Mouse (Mus musculus): Measurements from ENCODE around the gene Sirpa. TPM values are rescaled to one million over a fixed set of nuclear protein-coding genes. Genes with fewer than 3 reads are reported as not detected.
A peak's percentile ranks its signal among the peaks of the same experiment; 100 is the strongest.

Gene Sirpa
- polyA plus RNA-seq, 1 experiment from 2014 or later: 14.4 TPM

DNA sequence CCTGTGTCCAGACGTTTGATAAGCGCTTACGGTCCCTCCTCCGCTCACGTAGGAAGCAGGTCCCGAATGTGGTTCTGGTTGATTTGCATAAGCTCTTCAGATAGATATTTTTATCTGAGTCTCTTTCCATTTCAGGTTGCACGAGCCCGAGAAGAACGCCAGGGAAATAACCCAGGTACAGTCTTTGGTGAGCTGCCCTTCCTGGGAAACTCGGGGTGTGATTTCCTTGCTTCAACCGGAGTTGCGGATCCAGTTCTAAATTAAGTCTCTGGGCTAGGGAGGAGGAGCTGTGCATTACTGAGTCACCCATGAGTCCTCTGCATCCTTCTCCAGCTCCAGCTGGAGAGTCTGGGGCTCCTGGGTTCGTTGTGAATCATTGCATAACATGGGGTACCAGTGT is 35.2 kb downstream of the Sirpa start:
- ATAC-seq (ENCODE audit: insufficient number of reproducible peaks, low FRiP score): no peak
- Histone ChIP-seq H3K4me1 (replicated peaks) (peaks cover 28% of the 10 kb centered on the region), H3K36me3 (peaks cover 30% of the 10 kb centered on the region), H3K9me3 (replicated peaks) (no peaks in the 10 kb centered on the region), H3K27ac (ENCODE audit: poor library complexity, severe bottlenecking) (no peak overlapping the region), H3K27me3 (replicated peaks) (no peaks in the 10 kb centered on the region), H3K9ac (no peak overlapping the region), H3K4me2 (peak overlapping the region; percentile 54), H3K4me3 (peak overlapping the region; percentile 20)
- WGBS: 29% methylated on average over 13 of the region's 13 CpGs

DNA sequence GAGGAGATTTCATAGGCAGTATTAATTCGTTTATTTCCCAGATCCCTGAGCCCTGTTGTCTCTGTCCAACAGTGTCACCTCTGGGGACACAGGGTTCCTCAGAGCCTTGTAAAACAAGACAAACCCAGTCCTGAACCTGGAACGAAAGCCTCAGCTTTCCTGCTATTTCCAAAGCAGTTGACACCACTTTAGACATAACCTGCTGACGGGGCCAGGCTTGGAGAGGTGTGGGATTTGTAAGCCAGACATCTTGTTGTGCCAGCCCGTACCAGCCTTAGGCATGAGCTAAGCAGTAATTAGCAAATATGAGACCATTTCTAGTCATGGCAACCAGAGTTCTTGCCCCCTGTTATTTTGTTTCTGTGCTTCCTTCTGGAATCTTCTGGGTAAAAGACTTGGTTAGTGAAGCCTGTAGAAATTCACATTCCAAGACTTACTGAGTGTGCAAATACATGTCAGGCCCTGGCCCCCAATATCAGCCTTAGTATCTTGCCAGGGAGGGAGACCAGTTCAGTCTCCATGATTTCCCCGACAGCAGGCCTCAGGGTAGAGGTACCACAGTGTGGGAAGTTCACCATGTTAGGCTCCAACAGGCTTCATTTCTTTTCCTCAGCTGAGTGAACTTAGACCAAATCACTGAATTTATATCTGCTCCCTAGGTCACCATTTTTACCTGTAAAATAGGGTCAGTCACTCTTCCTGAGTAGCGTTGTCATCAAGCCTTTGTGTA is 36.0 kb downstream of the Sirpa start:
- H3K36me3 ChIP-seq: peaks cover 28% of the 10 kb centered on the region
- H3K27me3 ChIP-seq (replicated peaks): no peaks in the 10 kb centered on the region
- peaks cover 36% of the 10 kb centered on the region for H3K4me1 ChIP-seq (replicated peaks)
- no peaks in the 10 kb centered on the region for H3K9me3 ChIP-seq (replicated peaks)
- WGBS: 82% methylated on average over 6 of the region's 6 CpGs
- H3K9ac ChIP-seq: no peak overlapping the region
- no peak overlapping the region for H3K27ac ChIP-seq (ENCODE audit: poor library complexity, severe bottlenecking)
- no peak overlapping the region for H3K4me2 ChIP-seq
- no peak overlapping the region for H3K4me3 ChIP-seq
- no peak for ATAC-seq (ENCODE audit: insufficient number of reproducible peaks, low FRiP score)

DNA sequence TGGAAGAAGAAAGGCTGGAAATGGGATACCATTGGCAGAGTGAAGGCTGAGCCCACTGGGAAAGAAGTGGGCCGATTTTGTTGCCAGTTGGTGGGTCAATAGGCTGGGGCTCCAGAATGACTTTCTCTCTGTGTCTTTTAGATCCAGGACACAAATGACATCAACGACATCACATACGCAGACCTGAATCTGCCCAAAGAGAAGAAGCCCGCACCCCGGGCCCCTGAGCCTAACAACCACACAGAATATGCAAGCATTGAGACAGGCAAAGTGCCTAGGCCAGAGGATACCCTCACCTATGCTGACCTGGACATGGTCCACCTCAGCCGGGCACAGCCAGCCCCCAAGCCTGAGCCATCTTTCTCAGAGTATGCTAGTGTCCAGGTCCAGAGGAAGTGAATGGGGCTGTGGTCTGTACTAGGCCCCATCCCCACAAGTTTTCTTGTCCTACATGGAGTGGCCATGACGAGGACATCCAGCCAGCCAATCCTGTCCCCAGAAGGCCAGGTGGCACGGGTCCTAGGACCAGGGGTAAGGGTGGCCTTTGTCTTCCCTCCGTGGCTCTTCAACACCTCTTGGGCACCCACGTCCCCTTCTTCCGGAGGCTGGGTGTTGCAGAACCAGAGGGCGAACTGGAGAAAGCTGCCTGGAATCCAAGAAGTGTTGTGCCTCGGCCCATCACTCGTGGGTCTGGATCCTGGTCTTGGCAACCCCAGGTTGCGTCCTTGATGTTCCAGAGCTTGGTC is 37.3 kb downstream of the Sirpa start:
- 0 out of 2 replicates have a peak, but pooled peaks have one; percentile 23 for ATAC-seq (ENCODE audit: insufficient number of reproducible peaks, low FRiP score)
- 89% methylated on average over 15 of the region's 15 CpGs for WGBS

DNA sequence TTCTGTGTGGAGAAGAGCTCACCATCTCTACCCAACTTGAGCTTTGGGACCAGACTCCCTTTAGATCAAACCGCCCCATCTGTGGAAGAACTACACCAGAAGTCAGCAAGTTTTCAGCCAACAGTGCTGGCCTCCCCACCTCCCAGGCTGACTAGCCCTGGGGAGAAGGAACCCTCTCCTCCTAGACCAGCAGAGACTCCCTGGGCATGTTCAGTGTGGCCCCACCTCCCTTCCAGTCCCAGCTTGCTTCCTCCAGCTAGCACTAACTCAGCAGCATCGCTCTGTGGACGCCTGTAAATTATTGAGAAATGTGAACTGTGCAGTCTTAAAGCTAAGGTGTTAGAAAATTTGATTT is 37.9 kb downstream of the Sirpa start:
- Histone ChIP-seq H3K4me2 (no peak overlapping the region), H3K27me3 (replicated peaks) (no peaks in the 10 kb centered on the region), H3K36me3 (peaks cover 28% of the 10 kb centered on the region), H3K4me3 (no peak overlapping the region), H3K4me1 (replicated peaks) (peaks cover 29% of the 10 kb centered on the region), H3K27ac (ENCODE audit: poor library complexity, severe bottlenecking) (no peak overlapping the region), H3K9ac (no peak overlapping the region), H3K9me3 (replicated peaks) (no peaks in the 10 kb centered on the region)
- no peak for ATAC-seq (ENCODE audit: insufficient number of reproducible peaks, low FRiP score)
- 90% methylated on average over 3 of the region's 3 CpGs for WGBS

More for the DNA sequence above, 37.3 kb downstream of the Sirpa start:
- H3K9me3 ChIP-seq (replicated peaks): no peaks in the 10 kb centered on the region
- H3K36me3 ChIP-seq: peaks cover 28% of the 10 kb centered on the region
- H3K27ac ChIP-seq (ENCODE audit: poor library complexity, severe bottlenecking): no peak overlapping the region
- H3K27me3 ChIP-seq (replicated peaks): no peaks in the 10 kb centered on the region
- H3K4me2 ChIP-seq: no peak overlapping the region
- H3K9ac ChIP-seq: no peak overlapping the region
- H3K4me3 ChIP-seq: no peak overlapping the region
- H3K4me1 ChIP-seq (replicated peaks): peaks cover 30% of the 10 kb centered on the region

DNA sequence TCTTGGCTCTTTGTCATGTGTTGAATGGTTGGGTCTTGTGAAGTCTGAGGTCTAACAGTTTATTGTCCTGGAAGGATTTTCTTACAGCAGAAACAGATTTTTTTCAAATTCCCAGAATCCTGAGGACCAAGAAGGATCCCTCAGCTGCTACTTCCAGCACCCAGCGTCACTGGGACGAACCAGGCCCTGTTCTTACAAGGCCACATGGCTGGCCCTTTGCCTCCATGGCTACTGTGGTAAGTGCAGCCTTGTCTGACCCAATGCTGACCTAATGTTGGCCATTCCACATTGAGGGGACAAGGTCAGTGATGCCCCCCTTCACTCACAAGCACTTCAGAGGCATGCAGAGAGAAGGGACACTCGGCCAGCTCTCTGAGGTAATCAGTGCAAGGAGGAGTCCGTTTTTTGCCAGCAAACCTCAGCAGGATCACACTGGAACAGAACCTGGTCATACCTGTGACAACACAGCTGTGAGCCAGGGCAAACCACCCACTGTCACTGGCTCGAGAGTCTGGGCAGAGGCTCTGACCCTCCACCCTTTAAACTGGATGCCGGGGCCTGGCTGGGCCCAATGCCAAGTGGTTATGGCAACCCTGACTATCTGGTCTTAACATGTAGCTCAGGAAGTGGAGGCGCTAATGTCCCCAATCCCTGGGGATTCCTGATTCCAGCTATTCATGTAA is 38.5 kb downstream of the Sirpa start:
- H3K4me3 ChIP-seq: no peak overlapping the region
- H3K9me3 ChIP-seq (replicated peaks): no peaks in the 10 kb centered on the region
- H3K4me1 ChIP-seq (replicated peaks): peaks cover 29% of the 10 kb centered on the region
- ATAC-seq (ENCODE audit: insufficient number of reproducible peaks, low FRiP score): no peak
- H3K4me2 ChIP-seq: no peak overlapping the region
- no peak overlapping the region for H3K27ac ChIP-seq (ENCODE audit: poor library complexity, severe bottlenecking)
- peaks cover 28% of the 10 kb centered on the region for H3K36me3 ChIP-seq
- no peaks in the 10 kb centered on the region for H3K27me3 ChIP-seq (replicated peaks)
- H3K9ac ChIP-seq: no peak overlapping the region
- 75% methylated on average over 7 of the region's 7 CpGs for WGBS

DNA sequence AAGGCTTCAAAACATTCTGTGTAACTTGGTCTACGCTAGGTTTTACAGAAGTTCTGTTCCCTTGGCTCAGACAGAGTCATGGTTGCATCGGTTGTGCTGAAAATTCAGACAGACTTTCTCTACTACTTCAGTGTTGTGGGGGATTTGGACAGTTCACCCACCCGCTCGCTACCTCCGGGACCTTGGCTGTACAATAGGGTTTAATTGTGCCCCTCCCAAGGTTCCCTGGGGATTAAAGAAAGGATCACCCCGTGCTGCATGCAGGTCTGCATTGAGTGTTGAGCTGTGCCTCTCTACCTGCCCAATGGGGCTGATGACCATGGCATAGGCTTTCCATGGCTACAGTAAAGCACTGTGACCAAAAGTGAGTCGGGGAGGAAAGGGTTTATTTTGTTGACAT is 39.7 kb downstream of the Sirpa start:
- Histone ChIP-seq H3K4me2 (no peak overlapping the region), H3K4me3 (no peak overlapping the region), H3K9me3 (replicated peaks) (no peaks in the 10 kb centered on the region), H3K36me3 (peaks cover 28% of the 10 kb centered on the region), H3K9ac (no peak overlapping the region), H3K27ac (ENCODE audit: poor library complexity, severe bottlenecking) (no peak overlapping the region), H3K27me3 (replicated peaks) (no peaks in the 10 kb centered on the region), H3K4me1 (replicated peaks) (peaks cover 29% of the 10 kb centered on the region)
- WGBS: 85% methylated on average over 7 of the region's 7 CpGs
- no peak for ATAC-seq (ENCODE audit: insufficient number of reproducible peaks, low FRiP score)

DNA sequence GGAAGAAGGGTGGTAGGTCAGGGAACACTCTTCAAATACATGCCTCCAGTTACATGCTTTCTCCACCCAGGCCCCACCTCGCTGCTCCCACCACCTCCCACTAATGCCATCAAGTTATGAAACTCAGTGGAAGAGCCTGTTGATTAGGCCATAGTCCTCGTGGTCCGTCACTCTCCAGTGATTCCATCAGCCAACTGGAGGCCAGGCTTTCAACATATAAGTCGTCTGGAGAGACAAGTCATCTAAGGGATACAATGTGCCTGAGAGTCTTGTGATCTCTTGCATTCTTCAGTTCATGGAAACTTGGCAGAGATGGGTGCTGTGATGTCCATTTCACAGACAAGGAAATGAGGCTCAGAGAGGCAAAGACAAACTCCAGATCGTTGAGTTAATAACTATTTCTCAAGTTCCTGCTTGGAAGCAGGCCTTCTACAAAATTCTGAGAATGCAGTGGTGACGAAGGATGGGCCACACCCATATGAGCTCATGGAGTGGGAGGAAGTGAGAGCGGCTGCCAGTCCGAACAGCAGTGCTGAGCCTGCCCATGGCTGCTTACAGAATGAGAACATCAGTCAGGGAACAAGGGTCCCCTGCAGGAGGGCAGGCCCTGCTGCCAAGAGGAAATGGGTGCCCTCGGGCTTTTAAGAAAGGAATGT is 40.6 kb downstream of the Sirpa start:
- Histone ChIP-seq H3K9ac (no peak overlapping the region), H3K4me1 (replicated peaks) (peaks cover 20% of the 10 kb centered on the region), H3K9me3 (replicated peaks) (no peaks in the 10 kb centered on the region), H3K36me3 (peaks cover 24% of the 10 kb centered on the region), H3K4me3 (no peak overlapping the region), H3K27me3 (replicated peaks) (no peaks in the 10 kb centered on the region), H3K27ac (ENCODE audit: poor library complexity, severe bottlenecking) (peak overlapping the region; percentile 11; the same call in 1 of the 2 replicates), H3K4me2 (no peak overlapping the region)
- WGBS: 39% methylated on average over 9 of the region's 9 CpGs
- peak; percentile 69; the same call in 1 of the 2 replicates for ATAC-seq (ENCODE audit: insufficient number of reproducible peaks, low FRiP score)

DNA sequence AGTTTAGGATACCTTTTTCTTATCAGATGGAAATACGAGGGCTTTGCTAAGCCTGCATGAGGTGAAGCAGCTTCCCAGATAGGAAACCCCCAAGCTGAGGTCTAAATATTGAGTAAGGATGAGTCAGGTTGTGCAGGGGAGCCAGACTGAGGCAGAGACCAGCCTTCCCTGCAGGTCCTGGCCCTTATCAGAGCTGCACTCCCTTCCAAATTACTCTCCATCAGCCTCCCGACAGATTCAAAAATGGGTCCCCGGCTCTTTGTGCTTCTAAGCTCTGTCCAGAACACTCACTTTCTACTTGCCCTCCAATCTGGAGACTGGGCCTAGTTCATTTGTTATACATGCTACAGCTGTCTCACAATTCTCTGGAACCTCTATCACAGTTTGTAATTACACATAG is 41.3 kb downstream of the Sirpa start:
- 28% methylated on average over 3 of the region's 3 CpGs for WGBS
- H3K27me3 ChIP-seq (replicated peaks): no peaks in the 10 kb centered on the region

DNA sequence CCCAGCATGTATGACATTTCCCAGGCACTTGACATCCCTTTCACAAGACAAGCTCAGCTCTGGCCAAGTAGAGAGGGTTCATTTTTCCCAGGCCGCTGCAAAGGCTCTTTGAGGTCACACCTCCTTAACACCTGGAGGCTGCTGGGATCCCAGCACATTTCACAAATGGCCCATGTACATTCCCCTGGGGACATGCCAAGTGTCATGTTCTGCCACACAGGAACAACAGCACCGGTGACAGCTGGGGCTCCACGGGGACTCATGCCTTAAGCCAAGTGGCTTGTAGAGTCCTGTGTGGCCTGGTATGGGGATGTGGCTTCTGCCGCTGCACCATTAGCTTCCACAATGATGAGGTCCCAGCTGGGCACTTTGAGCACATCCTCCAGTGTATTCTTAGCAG is 60.0 kb downstream of the Sirpa start:
- WGBS: 43% methylated on average over 4 of the region's 4 CpGs
- Histone ChIP-seq H3K4me1 (replicated peaks) (peaks cover 5% of the 10 kb centered on the region), H3K9me3 (replicated peaks) (no peaks in the 10 kb centered on the region; the same call in 1 of the 2 replicates), H3K4me2 (no peak overlapping the region), H3K4me3 (no peak overlapping the region), H3K27ac (ENCODE audit: poor library complexity, severe bottlenecking) (no peak overlapping the region), H3K36me3 (no peaks in the 10 kb centered on the region), H3K9ac (no peak overlapping the region), H3K27me3 (replicated peaks) (no peaks in the 10 kb centered on the region)
- no peak for ATAC-seq (ENCODE audit: insufficient number of reproducible peaks, low FRiP score)

More for the DNA sequence above, 41.3 kb downstream of the Sirpa start:
- Histone ChIP-seq H3K4me3 (no peak overlapping the region), H3K9me3 (replicated peaks) (no peaks in the 10 kb centered on the region), H3K4me2 (no peak overlapping the region), H3K9ac (no peak overlapping the region), H3K4me1 (replicated peaks) (peaks cover 19% of the 10 kb centered on the region), H3K36me3 (peaks cover 24% of the 10 kb centered on the region), H3K27ac (ENCODE audit: poor library complexity, severe bottlenecking) (0 out of 2 replicates have a peak overlapping the region, but pooled peaks have one; percentile 24)
- no peak for ATAC-seq (ENCODE audit: insufficient number of reproducible peaks, low FRiP score)

DNA sequence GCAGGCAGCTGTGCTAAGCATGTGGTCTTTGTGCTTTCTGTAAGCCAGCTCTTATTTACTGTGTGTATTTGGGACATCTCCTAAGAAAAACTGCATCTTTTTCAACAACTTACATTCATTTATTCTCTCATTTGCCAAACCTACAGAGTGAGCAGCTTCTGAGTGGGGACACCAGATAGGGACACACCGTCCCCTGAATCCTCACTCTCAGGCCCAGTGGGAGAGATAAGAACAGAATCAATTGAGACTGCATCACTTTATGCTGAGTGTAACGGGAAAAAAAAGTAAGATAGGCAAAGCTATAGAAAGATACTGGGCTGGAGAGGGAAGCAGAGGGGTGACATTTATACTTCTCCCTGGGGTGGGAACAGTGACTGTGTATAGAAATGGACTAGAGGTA is 61.0 kb downstream of the Sirpa start:
- peaks cover 5% of the 10 kb centered on the region for H3K4me1 ChIP-seq (replicated peaks)
- H3K27ac ChIP-seq (ENCODE audit: poor library complexity, severe bottlenecking): no peak overlapping the region
- no peak overlapping the region for H3K4me2 ChIP-seq
- no peaks in the 10 kb centered on the region for H3K27me3 ChIP-seq (replicated peaks)
- H3K4me3 ChIP-seq: no peak overlapping the region
- ATAC-seq (ENCODE audit: insufficient number of reproducible peaks, low FRiP score): no peak
- 52% methylated on average over 2 of the region's 2 CpGs for WGBS
- no peaks in the 10 kb centered on the region; the same call in 1 of the 2 replicates for H3K9me3 ChIP-seq (replicated peaks)
- H3K36me3 ChIP-seq: no peaks in the 10 kb centered on the region
- H3K9ac ChIP-seq: no peak overlapping the region
